Mouse (Mus musculus): ENCODE measurements at regions not wholly inside any gene's neighbourhood (a gene's known extent, or its start where the extent isn't known, plus 50 kb on each side); places are given as distances from the start of the nearest gene placed in this dataset.

DNA sequence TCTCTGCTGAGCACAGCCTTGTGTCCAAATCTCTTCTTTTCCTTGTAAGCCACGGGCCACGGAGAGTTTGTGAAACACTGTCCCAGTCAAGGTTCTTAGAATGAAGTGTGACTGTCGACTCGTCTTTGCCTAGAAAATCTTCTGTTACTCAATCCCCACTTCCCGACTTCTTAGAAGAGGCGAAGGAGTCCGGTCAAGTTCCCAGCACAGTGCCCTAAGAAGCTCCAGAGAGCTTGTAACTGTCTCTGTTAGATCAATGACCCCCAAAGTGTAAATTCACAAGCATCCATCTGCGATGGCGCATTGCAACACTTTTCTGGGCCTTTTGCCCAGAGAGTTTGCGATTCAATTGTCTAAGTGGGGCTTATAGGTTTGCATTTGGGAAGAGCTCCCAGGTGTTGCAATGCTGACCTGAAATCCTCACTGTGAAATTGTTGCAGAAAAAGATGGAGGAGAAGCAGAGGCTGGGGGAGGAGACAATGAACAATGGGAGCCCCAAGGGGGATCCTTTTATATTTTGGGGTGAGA lies 54.9 kb upstream of the Ppp2r3a start:
- no peak for TF ChIP-seq CTCF (IDR thresholded peaks at IDR 0.05; ENCODE audit: extremely low read depth, insufficient read depth, low read length)
- no peak for TF ChIP-seq POLR2A (IDR thresholded peaks at IDR 0.05; ENCODE audit: extremely low read depth, insufficient read depth, low read length)

All from cortical plate, adult 2 months (tissue).